Mouse (Mus musculus): ENCODE results near the gene Tmem150b.

- no peak for TF ChIP-seq POLR2A (IDR thresholded peaks at IDR 0.05; ENCODE audit: control insufficient read depth in 1 of 2, insufficient read depth in 1 of 2, low read depth in 1 of 2, low read length in 2 of 2, poor library complexity in 1 of 2)
- TF ChIP-seq ZKSCAN1 (IDR thresholded peaks at IDR 0.05; ENCODE audit: low read depth, low read length), result no peak
- no peak for TF ChIP-seq MXI1 (IDR thresholded peaks at IDR 0.05; ENCODE audit: low read depth, low read length)
- no peak for TF ChIP-seq MAX (IDR thresholded peaks at IDR 0.05; ENCODE audit: low read length)
- TF ChIP-seq HCFC1 (IDR thresholded peaks at IDR 0.05; ENCODE audit: low read depth, low read length), result no peak; the same call in 1 of the 2 replicates
These were observed 27.1 kb upstream of the Tmem150b start for GRCm38 (mm10) chr7:4751971-4752820.

Data from MEL (cell line).